Mouse (Mus musculus) stomach, embryonic 16.5 days (tissue): ENCODE results near the gene Stx17. TPM values are rescaled to one million over a fixed set of nuclear protein-coding genes. Genes with fewer than 3 reads are reported as not detected.

Experiments
- ATAC-seq: fragments of 200-750 bp; cut with Nextera tagmentation; 2 replicates; pipeline ENCODE4 v1.8.0; 2017; ENCODE audit warnings: moderate number of reproducible peaks, moderate TSS enrichment; ENCODE audit not compliant: insufficient read depth, low FRiP score
- H3K27ac ChIP-seq: fragments of 300-500 bp; sonication (generic); 2 replicates; pipeline ENCODE4 v1.5.1; 2014; ENCODE audit warnings: low read length
- H3K27me3 ChIP-seq: fragments of 300-500 bp; sonication (generic); 2 replicates; pipeline ENCODE4 v1.6.1; 2014; ENCODE audit warnings: low read length, control low read depth, mixed read lengths; ENCODE audit not compliant: control insufficient read depth, insufficient read depth
- H3K36me3 ChIP-seq: fragments of 300-500 bp; sonication (generic); 2 replicates; pipeline ENCODE4 v1.6.1; 2014; ENCODE audit warnings: low read length; ENCODE audit not compliant: control insufficient read depth, insufficient read depth
- H3K4me1 ChIP-seq: fragments of 300-500 bp; sonication (generic); 2 replicates; pipeline ENCODE4 v1.6.1; 2014; ENCODE audit warnings: low read length, control low read depth, mixed read lengths; ENCODE audit not compliant: control insufficient read depth, insufficient read depth
- H3K4me2 ChIP-seq: fragments of 300-500 bp; sonication (generic); 2 replicates; pipeline ENCODE4 v1.6.1; 2014; ENCODE audit warnings: low read depth, low read length, mixed read lengths
- H3K4me3 ChIP-seq: fragments of 300-500 bp; sonication (generic); replicated peaks from 2 replicates; pipeline ENCODE4 v1.5.1; 2014; ENCODE audit warnings: mild to moderate bottlenecking, low read length
- H3K9ac ChIP-seq: fragments of 300-500 bp; sonication (generic); 2 replicates; pipeline ENCODE4 v1.6.1; 2014; ENCODE audit warnings: low read length
- H3K9me3 ChIP-seq: fragments of 300-500 bp; sonication (generic); replicated peaks from 2 replicates; pipeline ENCODE4 v1.6.1; 2016; ENCODE audit warnings: low read length, control low read depth; ENCODE audit not compliant: control insufficient read depth
- WGBS: fragments of 180-500 bp; shearing (Covaris S2); extraction: QIAGEN DNeasy Blood & Tissue Kit; methylation state at CpG from one replicate; pipeline ENCODE4 v1.1.7; 2014; 5-methylcytosine and 5-hydroxymethylcytosine counted together
- polyA plus RNA-seq: library from polyadenylated mRNA; unstranded; fragments of >200 nt; fragmentation: Nextera tagmentation; extraction: Ambion mirVana; gene quantifications from 2 replicates; pipeline ENCODE4 v1.2.1, GENCODE M21; 2015

Stx17 gene
- polyA plus RNA-seq, result 28.7 and 30.7 TPM in 2 replicates

- Histone ChIP-seq H3K27ac (peak within 1 kb of the TSS; percentile 52; the same call in 1 of the 2 replicates), H3K4me2 (peak within 1 kb of the TSS; percentile 61), H3K9ac (peak within 1 kb of the TSS; percentile 97), H3K9me3 (no peaks in the 10 kb centered on the region), H3K36me3 (no peaks in the 10 kb centered on the region), H3K4me1 (0 out of 2 replicates have a peak, but pooled peaks cover 4% of the 10 kb centered on the region), H3K4me3 (peak within 1 kb of the TSS; percentile 89), H3K27me3 (no peaks in the 10 kb centered on the region)
- peak; percentile 99 for ATAC-seq
- 1% methylated on average over 58 of the region's 58 CpGs for WGBS
These were observed at the start of gene Stx17 for GRCm38 (mm10) chr4:48124773-48125469. Stx17 (plus strand) TSS chr4:48124915.

- H3K27me3 ChIP-seq, result no peaks in the 10 kb centered on the region
- H3K9ac ChIP-seq, result no peak overlapping the region
- H3K4me2 ChIP-seq, result no peak overlapping the region
- ATAC-seq, result peak; percentile 47
- 57% methylated on average over 13 of the region's 13 CpGs for WGBS
- H3K4me3 ChIP-seq, result no peak overlapping the region
- H3K27ac ChIP-seq, result no peak overlapping the region
- H3K4me1 ChIP-seq, result peaks cover 6% of the 10 kb centered on the region; the same call in 1 of the 2 replicates
- H3K36me3 ChIP-seq, result no peaks in the 10 kb centered on the region
- H3K9me3 ChIP-seq, result no peaks in the 10 kb centered on the region
These were observed 47.8 kb upstream of the Stx17 start for GRCm38 (mm10) chr4:48076693-48077471.

- H3K27me3 ChIP-seq, result no peaks in the 10 kb centered on the region
- no peaks in the 10 kb centered on the region for H3K36me3 ChIP-seq
- no peak overlapping the region for H3K4me2 ChIP-seq
- no peak overlapping the region for H3K4me3 ChIP-seq
- H3K4me1 ChIP-seq, result peaks cover 6% of the 10 kb centered on the region; the same call in 1 of the 2 replicates
- H3K9me3 ChIP-seq, result no peaks in the 10 kb centered on the region
- WGBS, result 9% methylated on average over 4 of the region's 4 CpGs
- peak; percentile 13; the same call in 1 of the 2 replicates for ATAC-seq
- no peak overlapping the region for H3K9ac ChIP-seq
- no peak overlapping the region for H3K27ac ChIP-seq
These were observed 46.5 kb upstream of the Stx17 start for GRCm38 (mm10) chr4:48078213-48078612.

- Histone ChIP-seq H3K4me3 (no peak overlapping the region), H3K9ac (no peak overlapping the region), H3K27ac (no peak overlapping the region), H3K9me3 (no peaks in the 10 kb centered on the region), H3K36me3 (no peaks in the 10 kb centered on the region), H3K4me1 (peaks cover 6% of the 10 kb centered on the region; the same call in 1 of the 2 replicates), H3K27me3 (no peaks in the 10 kb centered on the region), H3K4me2 (no peak overlapping the region)
- WGBS, result 40% methylated on average over 8 of the region's 8 CpGs
- ATAC-seq, result no peak
These were observed 45.3 kb upstream of the Stx17 start for GRCm38 (mm10) chr4:48079285-48080039.

- Histone ChIP-seq H3K9me3 (no peaks in the 10 kb centered on the region), H3K9ac (no peak overlapping the region), H3K36me3 (no peaks in the 10 kb centered on the region), H3K4me3 (no peak overlapping the region), H3K4me2 (no peak overlapping the region), H3K4me1 (no peaks in the 10 kb centered on the region), H3K27me3 (no peaks in the 10 kb centered on the region), H3K27ac (no peak overlapping the region)
- WGBS, result 89% methylated on average over 4 of the region's 4 CpGs
- no peak for ATAC-seq
These were observed 41.3 kb upstream of the Stx17 start for GRCm38 (mm10) chr4:48083452-48083851.

GRCm38 (mm10) chr4:48086609-48087008 is 38.1 kb upstream of the Stx17 start:
- WGBS, result 64% methylated on average over 6 of the region's 6 CpGs
- no peak overlapping the region for H3K4me3 ChIP-seq

GRCm38 (mm10) chr4:48087497-48087896 is 37.2 kb upstream of the Stx17 start:
- H3K4me1 ChIP-seq, result no peaks in the 10 kb centered on the region
- H3K36me3 ChIP-seq, result no peaks in the 10 kb centered on the region
- no peak overlapping the region for H3K9ac ChIP-seq
- H3K4me2 ChIP-seq, result no peak overlapping the region
- H3K4me3 ChIP-seq, result no peak overlapping the region
- no peaks in the 10 kb centered on the region for H3K9me3 ChIP-seq
- ATAC-seq, result no peak
- WGBS, result 81% methylated on average over 6 of the region's 6 CpGs
- H3K27ac ChIP-seq, result no peak overlapping the region
- H3K27me3 ChIP-seq, result no peaks in the 10 kb centered on the region

More at GRCm38 (mm10) chr4:48086609-48087008, 38.1 kb upstream of the Stx17 start:
- no peaks in the 10 kb centered on the region for H3K36me3 ChIP-seq
- H3K4me2 ChIP-seq, result no peak overlapping the region
- no peaks in the 10 kb centered on the region for H3K4me1 ChIP-seq
- no peak for ATAC-seq
- no peaks in the 10 kb centered on the region for H3K9me3 ChIP-seq
- H3K27me3 ChIP-seq, result no peaks in the 10 kb centered on the region
- H3K27ac ChIP-seq, result no peak overlapping the region
- no peak overlapping the region for H3K9ac ChIP-seq

- no peak for ATAC-seq
- 85% methylated on average over 3 of the region's 3 CpGs for WGBS
These were observed 31.5 kb upstream of the Stx17 start for GRCm38 (mm10) chr4:48093221-48093620.

More at GRCm38 (mm10) chr4:48093221-48093620, 31.5 kb upstream of the Stx17 start:
- Histone ChIP-seq H3K36me3 (no peaks in the 10 kb centered on the region), H3K9ac (no peak overlapping the region), H3K4me3 (no peak overlapping the region), H3K27ac (no peak overlapping the region), H3K9me3 (no peaks in the 10 kb centered on the region), H3K4me2 (no peak overlapping the region), H3K27me3 (no peaks in the 10 kb centered on the region), H3K4me1 (no peaks in the 10 kb centered on the region)
